14 mouse cellular contexts compared by ENCODE assay signal in genomic region chr8:120034471-120034870, GRCm38 (mm10). TPM values are rescaled to one million over a fixed set of nuclear protein-coding genes. Genes with fewer than 3 reads are reported as not detected.
DNase-seq lines count a peak whose midpoint lies in the region; ATAC-seq and TF ChIP-seq lines count a peak whose summit lies in the region.
"Had no signal": no experiment of that assay in that cellular context is flagged by ENCODE, and none has a peak within 500 bp of the region (broad histone marks: within the 10 kb centered on the region; RNA-seq: fewer than 3 reads in every experiment).

No protein-coding gene starts in this region.

- no peaks in the 10 kb centered on the region for H3K4me1 ChIP-seq in lung, adult 2 months (ENCODE audit: control insufficient read depth, insufficient read depth, low read length)
- H3K4me1 ChIP-seq in embryonic facial prominence, embryonic 10.5 days, result peaks cover 73% of the 10 kb centered on the region
- H3K4me1 ChIP-seq: hindbrain, embryonic 15.5 days had no signal

- peak overlapping the region; percentile 52 for H3K27ac ChIP-seq in embryonic facial prominence, embryonic 10.5 days (replicated peaks)
- H3K27ac ChIP-seq: embryonic facial prominence, embryonic 13.5 days; hindbrain, embryonic 15.5 days had no signal

- H3K27me3 ChIP-seq in embryonic facial prominence, embryonic 10.5 days (replicated peaks; ENCODE audit: low read depth, poor library complexity, severe bottlenecking), result no peaks in the 10 kb centered on the region
- H3K27me3 ChIP-seq: embryonic facial prominence, embryonic 13.5 days; hindbrain, embryonic 15.5 days had no signal

- 0 out of 2 replicates have a peak, but pooled peaks cover 5% of the 10 kb centered on the region for H3K36me3 ChIP-seq in embryonic facial prominence, embryonic 10.5 days (replicated peaks)
- H3K36me3 ChIP-seq: embryonic facial prominence, embryonic 13.5 days; hindbrain, embryonic 15.5 days had no signal

- H3K4me3 ChIP-seq in lung, adult 2 months (replicated peaks; ENCODE audit: extremely low read depth, low read depth, low read length), result no peak overlapping the region
- no peak overlapping the region for H3K4me3 ChIP-seq in embryonic facial prominence, embryonic 10.5 days
- H3K4me3 ChIP-seq: embryonic facial prominence, embryonic 13.5 days; hindbrain, embryonic 15.5 days had no signal

- WGBS in lung, adult 2 months, result 50% methylated on average over 6 of the region's 6 CpGs
- WGBS in embryonic facial prominence, embryonic 10.5 days, result 24% methylated on average over 6 of the region's 6 CpGs

- ATAC-seq in megakaryocyte-erythroid progenitor cell, adult 5-6 weeks (replicated peaks; ENCODE audit: low FRiP score, low TSS enrichment, poor library complexity, severe bottlenecking), result no peak
- ATAC-seq: activated CD4-positive, CD25-positive, alpha-beta regulatory T cell, adult 4 months had no signal

- DNase-seq in heart, adult 11 months, result peak; percentile 96
- DNase-seq in heart, adult 9 months (ENCODE audit: low spot score in 2 of 2), result no peak
- DNase-seq in lung, postnatal 36 days, result peak; percentile 27
- DNase-seq in lung, adult 2 months, result no peak
- DNase-seq in adipocyte (ENCODE audit: low spot score), result peak; percentile 36
- peak; percentile 43 for DNase-seq in embryonic facial prominence, embryonic 10.5 days (ENCODE audit: low spot score)
- no peak for DNase-seq in thymus, postnatal 36 days
- DNase-seq: cerebellum, adult 8-10 months; kidney, adult 2 months; thymus, postnatal 14 days had no signal

- no peak for TF ChIP-seq CTCF in lung, adult 2 months (IDR thresholded peaks at IDR 0.05; ENCODE audit: insufficient read depth, low read length)

- H3K9me3 ChIP-seq in embryonic facial prominence, embryonic 10.5 days, result no peaks in the 10 kb centered on the region
- H3K9me3 ChIP-seq: embryonic facial prominence, embryonic 13.5 days; hindbrain, embryonic 15.5 days had no signal

- TF ChIP-seq POLR2A in lung, adult 2 months (IDR thresholded peaks at IDR 0.05; ENCODE audit: borderline replicate concordance, extremely low read depth, low read depth, low read length), result no peak

RNA-seq across cellular contexts. Expression of gene Crispld2, which starts 42.2 kb away (rescaled TPM):
- 66.9 and 71.0 TPM in 2 replicates for polyA plus RNA-seq in lung, adult 2 months (2012; rRNA removed)
- 6.1 and 6.5 TPM in 2 replicates for polyA plus RNA-seq in embryonic facial prominence, embryonic 10.5 days (2016; fragmentation: Nextera tagmentation; extraction: Ambion mirVana)
- 0.47 TPM in 1 of 2 replicates, not detected in the other for total RNA-seq in megakaryocyte-erythroid progenitor cell, adult 5-6 weeks (2014; fragmentation: Nextera tagmentation)
- not detected in 2 replicates for total RNA-seq in megakaryocyte-erythroid progenitor cell, adult 5-6 weeks (2017)
- polyA plus RNA-seq: activated CD4-positive, CD25-positive, alpha-beta regulatory T cell, adult 4 months had no signal

Comparison
In these comparisons a context has a peak if more than half of its experiments do, and no peak if none do; other contexts are left out.
1. DNase-seq: peak in heart, adult 11 months (single experiment), lung, postnatal 36 days (single experiment), adipocyte (single experiment) and embryonic facial prominence, embryonic 10.5 days (single experiment); none in heart, adult 9 months (0 of 2), lung, adult 2 months (single experiment) and thymus, postnatal 36 days (0 of 2).